Mouse (Mus musculus): Measurements from ENCODE around the gene Dnase1l2. TPM values are rescaled to one million over a fixed set of nuclear protein-coding genes. Genes with fewer than 3 reads are reported as not detected.

Gene Dnase1l2
- polyA plus RNA-seq (2012; rRNA removed; ENCODE audit: low replicate concordance), result 2.5 and 3.1 TPM in 2 replicates

GRCm38 (mm10) chr17:24442632-24443155 is at the start of gene Dnase1l2:
Dnase1l2 (minus strand) TSS chr17:24443105.

GRCm38 (mm10) chr17:24488186-24488661 is 45.3 kb upstream of the Dnase1l2 start, which contains the start of gene Caskin1:
Caskin1 (plus strand) TSS chr17:24488601.

GRCm38 (mm10) chr17:24478663-24479380 is 35.9 kb upstream of the Dnase1l2 start, which contains the start of gene Mlst8:
Mlst8 (minus strand) TSS chr17:24479078.

GRCm38 (mm10) chr17:24473612-24474275 is 30.8 kb upstream of the Dnase1l2 start, which contains the start of gene Bricd5:
Bricd5 (plus strand) TSS chr17:24473884.

GRCm38 (mm10) chr17:24469910-24470602 is 27.2 kb upstream of the Dnase1l2 start, which contains the start of the genes E4f1 and Pgp:
E4f1 (minus strand) TSS chr17:24470313.
Pgp (plus strand) TSS chr17:24470392.

GRCm38 (mm10) chr17:24426471-24427169 is 16.3 kb downstream of the Dnase1l2 start, which contains the start of gene Eci1:
Eci1 (plus strand) TSS chr17:24426641.

GRCm38 (mm10) chr17:24414230-24414976 is 28.5 kb downstream of the Dnase1l2 start, which contains the start of gene Rnps1:
Rnps1 (plus strand) TSS chr17:24414565.

Other genes with a start within 250 kb of the Dnase1l2 start
- gene Tbc1d24, start 237.5 kb downstream of the Dnase1l2 start, polyA plus RNA-seq (2012; rRNA removed; ENCODE audit: low replicate concordance), result 13.4 and 31.3 TPM in 2 replicates
- 1.5 and 1.6 TPM in 2 replicates for gene Ntn3, start 233.6 kb downstream of the Dnase1l2 start, polyA plus RNA-seq (2012; rRNA removed; ENCODE audit: low replicate concordance)
- 4.1 and 5.2 TPM in 2 replicates for gene Tedc2, start 222.3 kb downstream of the Dnase1l2 start, polyA plus RNA-seq (2012; rRNA removed; ENCODE audit: low replicate concordance)
- 6.4 and 6.6 TPM in 2 replicates for gene Ccnf, start 191.6 kb downstream of the Dnase1l2 start, polyA plus RNA-seq (2012; rRNA removed; ENCODE audit: low replicate concordance)
- gene Abca17, start 92.0 kb downstream of the Dnase1l2 start, polyA plus RNA-seq (2012; rRNA removed; ENCODE audit: low replicate concordance), result not detected in 2 replicates
- 18.3 and 19.2 TPM in 2 replicates for gene Abca3, start 91.2 kb downstream of the Dnase1l2 start, polyA plus RNA-seq (2012; rRNA removed; ENCODE audit: low replicate concordance)
- 95.7 and 101 TPM in 2 replicates for gene Rnps1, start 28.5 kb downstream of the Dnase1l2 start, polyA plus RNA-seq (2012; rRNA removed; ENCODE audit: low replicate concordance)
- gene Eci1, start 16.5 kb downstream of the Dnase1l2 start, polyA plus RNA-seq (2012; rRNA removed; ENCODE audit: low replicate concordance), result 72.7 and 116 TPM in 2 replicates
- 48.3 and 49.1 TPM in 2 replicates for gene E4f1, start 27.2 kb upstream of the Dnase1l2 start, polyA plus RNA-seq (2012; rRNA removed; ENCODE audit: low replicate concordance)
- gene Pgp, start 27.3 kb upstream of the Dnase1l2 start, polyA plus RNA-seq (2012; rRNA removed; ENCODE audit: low replicate concordance), result 101 and 247 TPM in 2 replicates
- 3.2 and 4.5 TPM in 2 replicates for gene Bricd5, start 30.8 kb upstream of the Dnase1l2 start, polyA plus RNA-seq (2012; rRNA removed; ENCODE audit: low replicate concordance)
- gene Mlst8, start 36.0 kb upstream of the Dnase1l2 start, polyA plus RNA-seq (2012; rRNA removed; ENCODE audit: low replicate concordance), result 33.9 and 46.6 TPM in 2 replicates
- gene Caskin1, start 45.5 kb upstream of the Dnase1l2 start, polyA plus RNA-seq (2012; rRNA removed; ENCODE audit: low replicate concordance), result 0.62 and 1.0 TPM in 2 replicates
- gene Traf7, start 84.8 kb upstream of the Dnase1l2 start, polyA plus RNA-seq (2012; rRNA removed; ENCODE audit: low replicate concordance), result 119 and 120 TPM in 2 replicates
- 0.20 and 1.8 TPM in 2 replicates for gene Rab26, start 91.1 kb upstream of the Dnase1l2 start, polyA plus RNA-seq (2012; rRNA removed; ENCODE audit: low replicate concordance)
- gene Pkd1, start 106.7 kb upstream of the Dnase1l2 start, polyA plus RNA-seq (2012; rRNA removed; ENCODE audit: low replicate concordance), result 21.0 and 30.2 TPM in 2 replicates
- gene Tsc2, start 189.5 kb upstream of the Dnase1l2 start, polyA plus RNA-seq (2012; rRNA removed; ENCODE audit: low replicate concordance), result 72.8 and 85.7 TPM in 2 replicates
- 4.7 and 4.9 TPM in 2 replicates for gene Nthl1, start 189.6 kb upstream of the Dnase1l2 start, polyA plus RNA-seq (2012; rRNA removed; ENCODE audit: low replicate concordance)
- gene Slc9a3r2, start 207.2 kb upstream of the Dnase1l2 start, polyA plus RNA-seq (2012; rRNA removed; ENCODE audit: low replicate concordance), result 52.1 and 54.9 TPM in 2 replicates
- 2.5 TPM in 1 of 2 replicates, not detected in the other for gene Npw, start 215.4 kb upstream of the Dnase1l2 start, polyA plus RNA-seq (2012; rRNA removed; ENCODE audit: low replicate concordance)
- 59.0 and 79.0 TPM in 2 replicates for gene Zfp598, start 226.6 kb upstream of the Dnase1l2 start, polyA plus RNA-seq (2012; rRNA removed; ENCODE audit: low replicate concordance)
- gene Syngr3, start 246.8 kb upstream of the Dnase1l2 start, polyA plus RNA-seq (2012; rRNA removed; ENCODE audit: low replicate concordance), result 1.7 and 2.1 TPM in 2 replicates

Measured in duodenum, adult 2 months (tissue).